Mouse (Mus musculus): Measurements from ENCODE around the gene Dazap2.
A peak's percentile ranks its signal among the peaks of the same experiment; 100 is the strongest.
"Not testable (repeated sequence)": the region's sequence is repeated elsewhere in the genome, so short reads cannot be mapped to it uniquely, and the experiment has no call there.

Dazap2 gene

GRCm38 (mm10) chr15:100612432-100612831, 2.7 kb upstream of the Dazap2 start:
- DNase-seq: no peak

- DNase-seq: peak; percentile 80
Observed at GRCm38 (mm10) chr15:100613584-100613983, 1.6 kb upstream of the Dazap2 start.

- no peak for DNase-seq
Observed at GRCm38 (mm10) chr15:100614218-100614995, 742 bp upstream of the Dazap2 start.

- peak; percentile 83 for DNase-seq
Observed at GRCm38 (mm10) chr15:100615825-100616220, 674 bp downstream of the Dazap2 start.

DNA sequence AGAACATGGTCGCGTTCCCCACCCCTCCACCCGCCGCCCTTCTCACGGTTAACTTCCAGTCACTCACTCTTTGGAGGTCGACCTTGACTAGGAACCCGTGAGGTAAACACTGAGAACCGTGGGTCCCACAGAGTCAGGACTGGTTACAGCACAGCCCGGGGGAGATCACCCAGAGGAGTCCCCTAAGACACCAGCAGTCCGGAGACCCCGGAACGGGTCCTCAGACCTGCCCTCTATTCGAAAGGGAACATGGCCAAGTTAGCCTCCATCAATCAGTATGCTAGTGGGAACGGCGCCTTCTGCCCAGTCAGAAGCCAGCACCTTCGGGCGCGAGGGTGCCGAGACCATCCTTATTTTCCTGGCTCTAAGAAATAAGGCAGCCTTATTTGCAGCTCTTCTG, 1.1 kb downstream of the Dazap2 start:
- no peak for DNase-seq

DNA sequence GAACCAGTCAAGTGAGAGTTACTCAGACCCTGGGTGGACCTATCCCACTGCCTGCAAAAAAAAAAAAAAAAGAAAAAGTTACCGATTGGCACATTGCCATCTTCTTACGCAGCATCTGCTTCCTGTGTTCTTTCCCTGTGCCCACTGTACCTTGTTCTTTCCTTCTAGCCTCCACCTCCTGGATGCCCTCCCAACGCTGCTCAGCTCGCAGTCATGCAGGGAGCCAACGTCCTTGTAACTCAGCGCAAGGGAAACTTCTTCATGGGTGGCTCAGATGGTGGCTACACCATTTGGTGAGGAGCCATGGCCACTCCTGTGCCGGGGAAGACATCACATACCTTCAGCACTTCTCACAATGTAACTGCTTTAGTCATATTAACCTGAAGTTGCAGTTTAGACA, 4.1 kb downstream of the Dazap2 start:
- no peak for DNase-seq

GRCm38 (mm10) chr15:100621671-100622070, 6.5 kb downstream of the Dazap2 start:
- DNase-seq: not testable (repeated sequence)

GRCm38 (mm10) chr15:100622164-100622563, 7.0 kb downstream of the Dazap2 start:
- no peak for DNase-seq

DNA sequence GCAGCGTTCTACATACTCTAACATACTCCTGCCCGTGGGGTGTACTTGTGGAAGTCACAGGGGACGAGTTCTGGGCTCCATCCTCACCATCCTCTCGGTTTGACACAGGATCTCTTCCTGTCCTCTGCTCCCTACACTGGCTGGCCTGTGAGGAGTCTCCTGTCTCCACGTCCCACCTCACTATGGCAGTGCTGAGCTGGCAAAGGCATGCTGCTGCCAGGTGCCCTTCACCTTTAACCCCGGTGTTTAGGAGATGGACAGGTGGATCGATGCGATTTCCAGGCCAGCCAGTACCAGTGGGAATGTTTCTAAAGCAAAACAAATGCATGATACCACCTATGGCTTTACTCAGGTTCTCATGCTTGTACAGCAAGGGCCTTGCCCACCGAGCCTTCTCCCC, 8.6 kb downstream of the Dazap2 start:
- DNase-seq: no peak

GRCm38 (mm10) chr15:100624435-100624834, 9.3 kb downstream of the Dazap2 start:
- no peak for DNase-seq

GRCm38 (mm10) chr15:100627287-100627686, 12.1 kb downstream of the Dazap2 start:
- DNase-seq: no peak

DNA sequence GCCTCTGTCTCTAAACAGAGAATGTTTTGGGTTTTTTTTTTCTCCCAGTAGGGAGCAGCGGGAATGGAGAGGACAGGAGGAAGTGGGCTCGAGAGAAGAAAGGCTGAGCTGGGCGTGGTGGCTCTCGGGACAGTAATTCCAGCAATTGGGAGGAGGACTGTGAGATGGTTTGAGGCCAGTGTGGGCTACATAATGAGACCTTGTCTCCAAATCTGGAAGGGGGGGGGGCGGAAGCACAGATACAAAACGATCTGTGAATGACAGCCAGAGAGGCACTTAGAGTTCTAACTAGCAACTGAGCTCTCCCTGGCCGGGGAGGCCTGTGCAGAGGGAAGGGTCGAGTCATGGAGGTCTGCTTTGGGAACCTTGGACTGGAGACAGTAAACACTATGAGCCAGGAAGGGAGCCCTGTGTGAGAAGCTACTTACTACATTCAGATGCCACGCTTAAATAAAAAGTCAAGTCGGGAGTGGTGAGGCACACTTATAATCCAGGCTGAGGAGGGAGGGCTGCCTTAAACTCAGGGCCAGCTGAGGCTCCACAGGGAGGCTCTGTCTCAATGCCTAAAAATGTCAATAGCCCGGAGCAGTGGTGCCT, 12.7 kb downstream of the Dazap2 start:
- DNase-seq: no peak

DNA sequence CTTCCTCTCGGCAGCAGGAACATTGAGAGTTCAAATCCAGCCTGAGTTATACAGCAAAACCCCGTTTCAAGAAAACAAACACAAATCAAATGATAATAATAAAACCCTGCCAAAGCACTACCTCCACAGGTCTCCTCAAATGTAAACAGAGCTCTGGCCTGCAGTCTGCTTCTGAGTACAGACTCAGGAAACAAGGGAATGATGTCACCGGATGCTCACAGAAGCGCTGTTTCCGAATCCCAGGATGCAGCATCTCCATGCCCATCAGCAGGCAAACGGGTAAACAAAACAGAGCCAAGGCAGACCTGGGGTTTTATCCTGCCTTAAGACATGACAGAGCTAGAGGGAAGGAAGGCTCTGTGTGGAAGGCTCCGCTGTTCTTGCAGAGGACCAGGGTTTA, 13.6 kb downstream of the Dazap2 start:
- no peak for DNase-seq

DNA sequence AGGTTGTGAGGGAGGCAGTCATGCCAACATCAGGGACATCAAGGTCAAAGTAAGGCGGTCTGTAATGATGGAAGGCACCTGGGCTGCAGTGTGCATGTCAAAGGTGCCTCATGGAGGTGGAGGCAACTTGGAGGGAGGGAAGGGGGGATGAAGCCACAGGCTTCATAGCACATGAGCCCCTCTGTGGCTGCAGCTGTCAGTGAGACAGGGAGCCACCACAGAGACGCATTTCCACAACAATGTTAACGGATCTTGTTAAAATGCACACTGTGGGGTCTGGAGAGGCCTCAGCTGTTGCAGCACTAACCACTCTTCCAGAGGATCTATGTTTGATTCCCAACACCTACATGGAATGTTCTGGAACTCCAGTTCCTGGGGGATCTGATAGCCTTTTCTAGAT, 15.0 kb downstream of the Dazap2 start:
- no peak for DNase-seq

GRCm38 (mm10) chr15:100631454-100632170, 16.5 kb downstream of the Dazap2 start:
- no peak for DNase-seq

- no peak for DNase-seq
Observed at GRCm38 (mm10) chr15:100632323-100632722, 17.2 kb downstream of the Dazap2 start.

DNA sequence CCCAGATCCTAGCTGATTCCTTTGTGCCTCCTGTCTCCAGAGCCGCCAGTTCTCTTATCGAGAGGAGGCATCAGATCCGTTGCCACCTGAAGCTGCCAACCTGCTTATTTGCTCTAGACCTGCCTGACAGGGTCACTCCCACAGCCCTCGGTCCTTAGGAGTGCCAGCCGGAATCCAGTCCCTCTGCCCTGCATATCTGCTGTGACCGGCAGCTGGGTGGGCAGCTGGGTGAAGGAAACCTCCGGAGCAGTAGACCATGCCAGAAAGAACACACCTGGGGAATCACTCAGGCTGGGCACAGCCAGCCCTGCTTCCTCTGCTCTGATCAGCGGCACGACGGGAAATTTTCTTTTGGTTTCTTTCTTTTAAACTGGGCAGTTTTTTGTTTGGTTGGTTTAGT, 18.2 kb downstream of the Dazap2 start:
- DNase-seq: no peak

DNA sequence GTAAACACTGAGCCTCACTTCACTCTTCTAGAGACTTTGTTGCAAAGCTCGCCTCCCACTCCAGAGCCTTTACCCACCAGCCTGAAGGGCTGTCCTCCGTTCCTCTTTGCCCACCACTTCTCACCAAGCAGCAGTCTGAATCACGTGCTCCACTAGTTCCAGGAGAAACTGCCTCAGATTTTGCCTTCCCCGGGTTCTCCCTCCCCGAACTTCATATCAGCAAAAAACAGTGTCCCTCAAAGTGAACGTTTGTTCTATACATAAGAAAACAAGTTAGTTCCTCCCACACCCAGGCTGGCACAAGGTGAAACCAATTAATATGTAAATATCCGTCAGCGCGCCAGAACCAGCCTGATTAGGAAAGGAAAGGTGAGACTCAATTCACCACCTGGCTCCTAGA, 20.1 kb downstream of the Dazap2 start:
- DNase-seq: no peak

GRCm38 (mm10) chr15:100635851-100636645, 20.9 kb downstream of the Dazap2 start:
- no peak for DNase-seq

DNA sequence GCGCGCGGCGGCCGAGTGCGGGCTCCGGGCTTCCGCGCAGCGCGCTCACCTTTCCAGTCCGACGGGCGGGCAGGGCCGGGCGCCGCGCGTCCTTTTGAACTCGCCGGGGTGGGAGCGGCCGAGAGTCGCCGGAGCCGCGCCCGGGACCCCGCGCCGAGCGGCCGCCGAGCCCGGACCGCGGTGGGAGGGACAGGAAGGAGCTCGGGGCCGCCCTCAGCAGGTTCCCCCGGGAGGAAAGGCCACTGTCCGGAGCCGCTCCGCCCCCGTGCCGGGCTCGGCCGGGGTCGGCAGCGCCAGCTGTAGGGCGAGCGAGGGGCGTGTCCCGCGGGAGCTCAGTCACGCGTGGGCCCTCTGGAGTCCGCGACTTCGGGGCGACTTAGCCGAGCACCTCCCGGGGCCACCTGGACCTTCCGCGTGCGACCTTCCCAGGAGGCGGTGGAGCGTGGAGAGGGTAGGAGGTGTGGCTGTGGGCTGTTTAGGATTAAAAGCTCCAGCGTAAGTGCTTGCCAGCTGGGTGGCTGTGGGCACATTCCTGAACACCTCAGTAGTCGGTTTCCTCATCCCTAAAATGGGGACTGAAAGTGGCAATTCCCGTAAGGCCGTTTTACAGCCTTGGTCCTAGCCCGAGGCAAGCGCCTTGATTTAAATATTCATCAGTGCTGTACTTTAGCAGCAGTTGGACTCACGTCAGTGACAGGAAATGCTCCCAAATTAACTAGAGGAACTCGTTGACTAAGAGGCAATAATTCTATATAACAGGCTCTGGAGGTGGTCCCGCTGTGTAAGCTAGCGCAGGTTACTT, 21.8 kb downstream of the Dazap2 start, which contains the start of gene Smagp:
Gene Smagp, minus strand, starts transcription at position 241 of the 802 bp plus-strand sequence.
- DNase-seq: no peak

- DNase-seq: no peak
Observed at GRCm38 (mm10) chr15:100637661-100638060, 22.5 kb downstream of the Dazap2 start.
